Mouse (Mus musculus) embryonic facial prominence, embryonic 14.5 days (tissue): ENCODE data around the gene Slc30a3. TPM values are rescaled to one million over a fixed set of nuclear protein-coding genes. Genes with fewer than 3 reads are reported as not detected.

Experiments
- ATAC-seq: fragments of 200-750 bp; cut with Nextera tagmentation; 2 replicates; pipeline ENCODE4 v1.8.0; 2017; ENCODE audit warnings: low read depth, moderate number of reproducible peaks, moderate TSS enrichment
- DNase-seq: peaks from one replicate; pipeline ENCODE4 v3.0.0-alpha.2; 2015; ENCODE audit warnings: low spot score
- H3K27ac ChIP-seq: fragments of 300-500 bp; sonication (generic); replicated peaks from 2 replicates; pipeline ENCODE4 v1.5.1; 2014; ENCODE audit warnings: low read depth, mild to moderate bottlenecking, low read length, moderate library complexity
- H3K27me3 ChIP-seq: fragments of 300-500 bp; sonication (generic); replicated peaks from 2 replicates; pipeline ENCODE4 v1.6.1; 2014; ENCODE audit warnings: low read length; ENCODE audit not compliant: control insufficient read depth, insufficient read depth
- H3K36me3 ChIP-seq: fragments of 300-500 bp; sonication (generic); 2 replicates; pipeline ENCODE4 v1.6.1; 2014; ENCODE audit warnings: low read length, mixed read lengths; ENCODE audit not compliant: control insufficient read depth, insufficient read depth
- H3K4me1 ChIP-seq: fragments of 300-500 bp; sonication (generic); 2 replicates; pipeline ENCODE4 v1.6.1; 2014; ENCODE audit warnings: antibody characterized with exemption, low read length; ENCODE audit not compliant: control insufficient read depth, insufficient read depth
- H3K4me2 ChIP-seq: fragments of 300-500 bp; sonication (generic); 2 replicates; pipeline ENCODE4 v1.6.1; 2014; ENCODE audit warnings: low read depth, mild to moderate bottlenecking, low read length, moderate library complexity, mixed read lengths
- H3K4me3 ChIP-seq: fragments of 300-500 bp; sonication (generic); 2 replicates; pipeline ENCODE4 v1.5.1; 2014; ENCODE audit warnings: low read depth, mild to moderate bottlenecking, low read length
- H3K9ac ChIP-seq: fragments of 300-500 bp; sonication (generic); 2 replicates; pipeline ENCODE4 v1.6.1; 2014; ENCODE audit warnings: low read depth, mild to moderate bottlenecking, low read length, moderate library complexity, mixed read lengths
- H3K9me3 ChIP-seq: fragments of 300-500 bp; sonication (generic); 2 replicates; pipeline ENCODE4 v1.6.1; 2016; ENCODE audit warnings: low read length; ENCODE audit not compliant: control insufficient read depth
- WGBS: fragments of 180-500 bp; shearing (Covaris S2); extraction: QIAGEN DNeasy Blood & Tissue Kit; methylation state at CpG from one replicate; pipeline ENCODE4 v1.1.7; 2014; 5-methylcytosine and 5-hydroxymethylcytosine counted together
- polyA plus RNA-seq: library from polyadenylated mRNA; unstranded; fragments of >200 nt; fragmentation: Nextera tagmentation; extraction: Ambion mirVana; gene quantifications from 2 replicates; pipeline ENCODE4 v1.2.1, GENCODE M21; 2014

Slc30a3 gene
- polyA plus RNA-seq, 1 experiment from 2014 or later: 0.93 TPM

- ATAC-seq: no peak
- no peak overlapping the region for H3K9ac ChIP-seq
Observed at GRCm38 (mm10) chr5:31095711-31096480, 12.1 kb downstream of the Slc30a3 start.

GRCm38 (mm10) chr5:31094799-31095691 is 13.0 kb downstream of the Slc30a3 start:
- no peaks in the 10 kb centered on the region for H3K9me3 ChIP-seq
- peaks cover 18% of the 10 kb centered on the region for H3K4me1 ChIP-seq
- H3K9ac ChIP-seq: no peak overlapping the region
- H3K27me3 ChIP-seq: peaks cover 87% of the 10 kb centered on the region
- peak overlapping the region; percentile 64 for H3K4me2 ChIP-seq
- ATAC-seq (peak; percentile 42; the same call in 1 of the 2 replicates), DNase-seq (peak; percentile 30)
- WGBS: under 1% methylated on average over 56 of the region's 59 CpGs
- H3K27ac ChIP-seq: no peak overlapping the region
- H3K36me3 ChIP-seq: no peaks in the 10 kb centered on the region
- H3K4me3 ChIP-seq: peak overlapping the region; percentile 28

More at GRCm38 (mm10) chr5:31095711-31096480, 12.1 kb downstream of the Slc30a3 start:
- Histone ChIP-seq H3K27me3 (peaks cover 79% of the 10 kb centered on the region), H3K4me1 (peaks cover 18% of the 10 kb centered on the region), H3K4me3 (peak overlapping the region; percentile 28), H3K4me2 (peak overlapping the region; percentile 64), H3K27ac (no peak overlapping the region), H3K36me3 (no peaks in the 10 kb centered on the region), H3K9me3 (no peaks in the 10 kb centered on the region)
- WGBS: 19% methylated on average over 11 of the region's 11 CpGs
- no peak for DNase-seq

GRCm38 (mm10) chr5:31094100-31094798 is 13.8 kb downstream of the Slc30a3 start:
- ATAC-seq (no peak), DNase-seq (no peak)
- no peak overlapping the region for H3K9ac ChIP-seq
- WGBS: 3% methylated on average over 29 of the region's 29 CpGs
- H3K9me3 ChIP-seq: no peaks in the 10 kb centered on the region
- H3K4me2 ChIP-seq: peak overlapping the region; percentile 64
- no peak overlapping the region for H3K27ac ChIP-seq
- H3K27me3 ChIP-seq: peaks cover 95% of the 10 kb centered on the region
- H3K36me3 ChIP-seq: no peaks in the 10 kb centered on the region
- peak overlapping the region; percentile 28 for H3K4me3 ChIP-seq
- peaks cover 18% of the 10 kb centered on the region for H3K4me1 ChIP-seq

- peaks cover 18% of the 10 kb centered on the region for H3K4me1 ChIP-seq
- under 1% methylated on average over 35 of the region's 54 CpGs for WGBS
- no peaks in the 10 kb centered on the region for H3K36me3 ChIP-seq
- peak overlapping the region; percentile 64 for H3K4me2 ChIP-seq
- no peaks in the 10 kb centered on the region for H3K9me3 ChIP-seq
- peak overlapping the region; percentile 51 for H3K9ac ChIP-seq
- peak overlapping the region; percentile 46 for H3K4me3 ChIP-seq
- H3K27me3 ChIP-seq: peaks cover 99% of the 10 kb centered on the region
- ATAC-seq: peak; percentile 60
- H3K27ac ChIP-seq: no peak overlapping the region
- DNase-seq: peak; percentile 50
Observed at GRCm38 (mm10) chr5:31093151-31094041, 14.6 kb downstream of the Slc30a3 start.

- DNase-seq: no peak
- 8% methylated on average over 13 of the region's 53 CpGs for whole genome bisulfite sequencing
- H3K9ac ChIP-seq: peak overlapping the region; percentile 51
Observed at GRCm38 (mm10) chr5:31092231-31092975, 15.6 kb downstream of the Slc30a3 start.

GRCm38 (mm10) chr5:31087131-31087530 is 20.9 kb downstream of the Slc30a3 start:
- no peak overlapping the region for H3K27ac ChIP-seq
- WGBS: 59% methylated on average over 2 of the region's 2 CpGs
- no peaks in the 10 kb centered on the region for H3K36me3 ChIP-seq
- no peaks in the 10 kb centered on the region for H3K9me3 ChIP-seq
- peaks cover 53% of the 10 kb centered on the region for H3K27me3 ChIP-seq
- no peaks in the 10 kb centered on the region for H3K4me1 ChIP-seq
- H3K4me2 ChIP-seq: no peak overlapping the region
- H3K9ac ChIP-seq: no peak overlapping the region
- no peak for ATAC-seq
- no peak for DNase-seq
- H3K4me3 ChIP-seq: no peak overlapping the region

More at GRCm38 (mm10) chr5:31092231-31092975, 15.6 kb downstream of the Slc30a3 start:
- no peak for ATAC-seq
- H3K27ac ChIP-seq: no peak overlapping the region
- H3K27me3 ChIP-seq: peaks cover 94% of the 10 kb centered on the region
- no peaks in the 10 kb centered on the region for H3K36me3 ChIP-seq
- H3K9me3 ChIP-seq: no peaks in the 10 kb centered on the region
- H3K4me2 ChIP-seq: peak overlapping the region; percentile 64
- H3K4me3 ChIP-seq: peak overlapping the region; percentile 46
- H3K4me1 ChIP-seq: peaks cover 18% of the 10 kb centered on the region

GRCm38 (mm10) chr5:31086606-31087005 is 21.4 kb downstream of the Slc30a3 start:
- 26% methylated on average over 7 of the region's 7 CpGs for WGBS
- ATAC-seq (no peak), DNase-seq (no peak)

More at GRCm38 (mm10) chr5:31086606-31087005, 21.4 kb downstream of the Slc30a3 start:
- Histone ChIP-seq H3K27ac (no peak overlapping the region), H3K4me2 (no peak overlapping the region), H3K9me3 (no peaks in the 10 kb centered on the region), H3K4me1 (no peaks in the 10 kb centered on the region), H3K36me3 (no peaks in the 10 kb centered on the region), H3K4me3 (no peak overlapping the region), H3K27me3 (peaks cover 48% of the 10 kb centered on the region), H3K9ac (no peak overlapping the region)
